Mouse (Mus musculus) embryonic facial prominence, embryonic 11.5 days (tissue): ENCODE results near the gene Olfr1329. TPM values are rescaled to one million over a fixed set of nuclear protein-coding genes. Genes with fewer than 3 reads are reported as not detected.
"Not testable (repeated sequence)": the region's sequence is repeated elsewhere in the genome, so short reads cannot be mapped to it uniquely, and the experiment has no call there.

Experiments used
- ATAC-seq: fragments of 200-750 bp; cut with Nextera tagmentation; replicated peaks from 2 replicates; pipeline ENCODE4 v1.8.0; 2017; ENCODE audit warnings: low read depth; ENCODE audit not compliant: insufficient number of reproducible peaks, low FRiP score, low TSS enrichment
- DNase-seq: peaks from one replicate; pipeline ENCODE4 v3.0.0-alpha.2; 2015; ENCODE audit warnings: low spot score
- H3K27ac ChIP-seq: fragments of 300-500 bp; sonication (generic); replicated peaks from 2 replicates; pipeline ENCODE4 v1.5.1; 2014; ENCODE audit warnings: mild to moderate bottlenecking, low read depth, low read length, control low read depth
- H3K27me3 ChIP-seq: fragments of 300-500 bp; sonication (generic); 2 replicates; pipeline ENCODE4 v1.6.1; 2014; ENCODE audit warnings: mild to moderate bottlenecking, low read length, moderate library complexity, mixed read lengths; ENCODE audit not compliant: control insufficient read depth, insufficient read depth
- H3K36me3 ChIP-seq: fragments of 300-500 bp; sonication (generic); replicated peaks from 2 replicates; pipeline ENCODE4 v1.6.1; 2014; ENCODE audit warnings: low read depth, mild to moderate bottlenecking, low read length, moderate library complexity, mixed read lengths; ENCODE audit not compliant: control insufficient read depth, insufficient read depth
- H3K4me1 ChIP-seq: fragments of 300-500 bp; sonication (generic); 2 replicates; pipeline ENCODE4 v1.6.1; 2014; ENCODE audit warnings: low read length, mixed read lengths; ENCODE audit not compliant: control insufficient read depth, insufficient read depth
- H3K4me2 ChIP-seq: fragments of 300-500 bp; sonication (generic); 2 replicates; pipeline ENCODE4 v1.6.1; 2014; ENCODE audit warnings: low read depth, mild to moderate bottlenecking, control low read depth, low read length, moderate library complexity
- H3K4me3 ChIP-seq: fragments of 300-500 bp; sonication (generic); 2 replicates; pipeline ENCODE4 v1.5.1; 2014; ENCODE audit warnings: low read depth, low read length, control low read depth
- H3K9ac ChIP-seq: fragments of 300-500 bp; sonication (generic); replicated peaks from 2 replicates; pipeline ENCODE4 v1.6.1; 2014; ENCODE audit warnings: mild to moderate bottlenecking, control low read depth, low read length
- H3K9me3 ChIP-seq: fragments of 300-500 bp; sonication (generic); replicated peaks from 2 replicates; pipeline ENCODE4 v1.6.1; 2016; ENCODE audit warnings: mild to moderate bottlenecking, low read length, inconsistent platforms, mixed read lengths; ENCODE audit not compliant: control insufficient read depth
- WGBS: fragments of 180-500 bp; shearing (Covaris S2); extraction: QIAGEN DNeasy Blood & Tissue Kit; methylation state at CpG from one replicate; pipeline ENCODE4 v1.1.7; 2014; 5-methylcytosine and 5-hydroxymethylcytosine counted together
- polyA plus RNA-seq: library from polyadenylated mRNA; unstranded; fragments of >200 nt; fragmentation: Nextera tagmentation; extraction: Ambion mirVana; gene quantifications from 2 replicates; pipeline ENCODE4 v1.2.1, GENCODE M21; 2014

Gene Olfr1329
- not detected in 2 replicates for polyA plus RNA-seq

DNA sequence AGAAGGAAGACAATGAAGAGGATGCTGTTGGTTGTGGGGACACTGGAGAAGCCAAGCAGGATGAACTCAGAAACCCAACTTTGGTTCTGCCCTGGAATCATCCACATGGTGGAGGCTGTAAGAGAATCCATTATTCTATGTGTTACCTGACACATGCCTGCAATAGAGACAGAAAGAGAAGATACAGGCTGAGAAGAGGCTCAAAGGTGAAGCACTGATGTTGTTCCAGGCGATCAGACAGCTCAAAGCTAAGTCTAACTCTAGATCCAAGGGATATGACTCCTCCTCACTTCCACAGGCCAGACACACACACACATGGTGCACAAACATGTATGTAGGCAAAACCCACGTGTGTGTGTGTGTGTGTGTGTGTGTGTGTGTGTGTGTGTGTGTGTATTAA, at the start of gene Olfr1329:
Gene Olfr1329 (minus strand): TSS at position 101 of the 400 bp plus-strand sequence.
- H3K9ac ChIP-seq, H3K4me3 ChIP-seq, H3K4me2 ChIP-seq, H3K27ac ChIP-seq, DNase-seq, H3K27me3 ChIP-seq, H3K36me3 ChIP-seq, H3K4me1 ChIP-seq, H3K9me3 ChIP-seq, ATAC-seq: not testable (repeated sequence)
- 52% methylated on average over 2 of the region's 2 CpGs for WGBS

DNA sequence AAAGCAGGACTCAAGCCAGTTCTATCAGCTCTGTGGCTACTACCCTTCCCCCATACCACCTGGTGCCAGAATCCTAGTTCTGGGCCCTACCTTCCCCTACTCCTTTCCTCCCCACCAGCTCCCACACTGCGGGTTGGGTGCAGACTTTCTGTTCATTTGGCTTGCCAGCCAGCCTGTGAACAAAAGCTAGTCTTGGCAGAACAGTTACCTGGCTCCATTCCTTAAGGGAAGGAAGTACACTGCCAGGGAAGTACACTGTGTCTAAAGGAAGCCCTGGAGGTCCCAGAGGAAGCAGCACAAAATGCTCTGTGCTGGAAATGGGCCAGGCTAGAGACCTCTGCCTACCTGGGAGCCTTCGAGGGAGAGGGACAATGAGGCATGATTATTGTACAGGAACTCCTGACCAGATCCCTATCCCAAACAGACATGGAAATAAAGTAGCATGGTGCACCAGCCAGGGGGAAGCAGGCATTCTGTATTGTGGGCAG, 43.9 kb upstream of the Olfr1329 start, which contains the start of gene Lao1:
Gene Lao1 (plus strand): TSS at position 438 of the 488 bp plus-strand sequence.
- Histone ChIP-seq H3K9me3 (no peaks in the 10 kb centered on the region), H3K4me2 (no peak within 1 kb of the TSS), H3K27me3 (no peaks in the 10 kb centered on the region), H3K9ac (no peak within 1 kb of the TSS), H3K4me3 (no peak within 1 kb of the TSS), H3K36me3 (no peaks in the 10 kb centered on the region), H3K27ac (no peak within 1 kb of the TSS), H3K4me1 (no peaks in the 10 kb centered on the region)
- DNase-seq (no peak), ATAC-seq (no peak)
- WGBS, result 93% methylated on average over 2 of the region's 2 CpGs

- DNase-seq, result no peak
Observed at GRCm38 (mm10) chr4:118958812-118959211, 41.5 kb upstream of the Olfr1329 start.

DNA sequence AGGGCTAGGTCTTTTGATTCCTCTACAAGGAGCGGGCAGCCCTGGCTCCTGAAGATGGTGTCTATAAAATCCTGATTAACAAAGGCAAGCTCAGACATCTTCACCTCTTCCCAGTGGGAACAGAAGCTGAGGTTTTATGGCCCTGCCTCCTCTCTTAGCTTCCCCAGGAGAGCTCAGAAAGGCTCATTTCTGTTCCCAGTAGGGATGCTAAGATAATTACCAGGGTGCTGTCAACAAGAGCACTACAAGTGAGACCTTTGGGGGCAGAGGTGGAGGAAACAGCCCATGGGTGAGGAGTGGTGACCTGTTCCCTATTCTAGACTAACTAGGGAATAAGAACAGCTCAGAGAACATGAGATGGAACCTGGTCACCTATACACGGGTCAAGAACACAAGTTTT, 21.2 kb upstream of the Olfr1329 start, which contains the start of gene Olfr1328:
Gene Olfr1328 (minus strand): TSS at position 101 of the 400 bp plus-strand sequence.
- ATAC-seq, result no peak
- H3K4me3 ChIP-seq, result no peak within 1 kb of the TSS
- WGBS, result 75% methylated on average over 2 of the region's 2 CpGs
- no peaks in the 10 kb centered on the region for H3K9me3 ChIP-seq
- H3K27ac ChIP-seq, result no peak within 1 kb of the TSS
- H3K9ac ChIP-seq, result no peak within 1 kb of the TSS
- no peaks in the 10 kb centered on the region for H3K36me3 ChIP-seq
- no peaks in the 10 kb centered on the region for H3K4me1 ChIP-seq
- DNase-seq, result no peak
- no peaks in the 10 kb centered on the region for H3K27me3 ChIP-seq
- H3K4me2 ChIP-seq, result no peak within 1 kb of the TSS

More at GRCm38 (mm10) chr4:118958812-118959211, 41.5 kb upstream of the Olfr1329 start:
- H3K27me3 ChIP-seq, result no peaks in the 10 kb centered on the region
- H3K9me3 ChIP-seq, result no peaks in the 10 kb centered on the region
- WGBS, result 80% methylated on average over 7 of the region's 7 CpGs
- H3K4me2 ChIP-seq, result no peak overlapping the region
- ATAC-seq, result no peak
- H3K9ac ChIP-seq, result no peak overlapping the region
- H3K27ac ChIP-seq, result no peak overlapping the region
- no peaks in the 10 kb centered on the region for H3K4me1 ChIP-seq
- no peak overlapping the region for H3K4me3 ChIP-seq
- H3K36me3 ChIP-seq, result no peaks in the 10 kb centered on the region

GRCm38 (mm10) chr4:118931326-118931725, 14.1 kb upstream of the Olfr1329 start:
- not testable (repeated sequence) for H3K4me3 ChIP-seq, DNase-seq, H3K4me1 ChIP-seq, H3K27me3 ChIP-seq, H3K9ac ChIP-seq, H3K9me3 ChIP-seq, H3K27ac ChIP-seq, H3K36me3 ChIP-seq, H3K4me2 ChIP-seq, ATAC-seq
- WGBS, result 83% methylated on average over 3 of the region's 3 CpGs

GRCm38 (mm10) chr4:118901981-118902380, 15.3 kb downstream of the Olfr1329 start:
- Histone ChIP-seq H3K27ac (no peak overlapping the region), H3K4me2 (no peak overlapping the region), H3K27me3 (no peaks in the 10 kb centered on the region), H3K36me3 (no peaks in the 10 kb centered on the region), H3K4me3 (no peak overlapping the region), H3K4me1 (no peaks in the 10 kb centered on the region), H3K9me3 (no peaks in the 10 kb centered on the region), H3K9ac (no peak overlapping the region)
- 74% methylated on average over 2 of the region's 2 CpGs for WGBS
- DNase-seq (no peak), ATAC-seq (no peak)

DNA sequence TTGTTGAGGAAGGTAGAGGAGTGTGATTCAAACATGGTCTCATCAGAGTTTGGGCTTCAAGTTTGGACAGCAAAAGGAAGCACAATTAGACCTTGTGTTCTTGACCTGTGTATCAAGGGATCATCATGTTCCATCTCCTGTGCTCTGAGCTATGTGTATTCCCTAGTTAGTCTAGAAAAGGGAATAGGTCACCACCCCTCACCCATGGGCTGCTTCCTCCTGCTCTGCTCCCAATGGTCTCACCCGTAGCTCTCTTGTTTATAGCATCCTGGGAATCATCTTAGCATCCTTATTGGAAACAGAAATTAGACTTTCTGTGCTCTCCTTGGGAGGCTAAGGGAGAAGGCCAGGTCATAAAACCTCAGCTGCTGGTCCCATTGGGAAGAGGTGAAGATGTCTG, 29.0 kb downstream of the Olfr1329 start, which contains the start of gene Olfr1330:
Gene Olfr1330 (plus strand): TSS at position 301 of the 400 bp plus-strand sequence.
- ATAC-seq, result no peak
- WGBS, result 63% methylated on average over 1 of the region's 1 CpGs

GRCm38 (mm10) chr4:118867566-118867965, 49.7 kb downstream of the Olfr1329 start:
- H3K9me3 ChIP-seq, result no peaks in the 10 kb centered on the region
- no peak overlapping the region for H3K4me3 ChIP-seq
- ATAC-seq, result no peak
- no peak overlapping the region for H3K9ac ChIP-seq
- H3K4me2 ChIP-seq, result no peak overlapping the region
- H3K36me3 ChIP-seq, result no peaks in the 10 kb centered on the region
- H3K27ac ChIP-seq, result no peak overlapping the region
- no peaks in the 10 kb centered on the region for H3K27me3 ChIP-seq
- DNase-seq, result no peak
- H3K4me1 ChIP-seq, result no peaks in the 10 kb centered on the region

More for the DNA sequence above, 29.0 kb downstream of the Olfr1329 start, which contains the start of gene Olfr1330:
- H3K27me3 ChIP-seq, result no peaks in the 10 kb centered on the region
- no peaks in the 10 kb centered on the region for H3K36me3 ChIP-seq
- no peaks in the 10 kb centered on the region for H3K9me3 ChIP-seq
- no peak within 1 kb of the TSS for H3K9ac ChIP-seq
- H3K27ac ChIP-seq, result no peak within 1 kb of the TSS
- no peak for DNase-seq
- H3K4me2 ChIP-seq, result no peak within 1 kb of the TSS
- no peaks in the 10 kb centered on the region for H3K4me1 ChIP-seq
- no peak within 1 kb of the TSS for H3K4me3 ChIP-seq
